Mouse (Mus musculus): ENCODE data around the gene Rgs12. TPM values are rescaled to one million over a fixed set of nuclear protein-coding genes. Genes with fewer than 3 reads are reported as not detected.
A peak's percentile ranks its signal among the peaks of the same experiment; 100 is the strongest.

The Rgs12 gene
- 42.3 and 52.9 TPM in 2 replicates for polyA plus RNA-seq (2015; fragmentation: Nextera tagmentation; extraction: Ambion mirVana)

DNA sequence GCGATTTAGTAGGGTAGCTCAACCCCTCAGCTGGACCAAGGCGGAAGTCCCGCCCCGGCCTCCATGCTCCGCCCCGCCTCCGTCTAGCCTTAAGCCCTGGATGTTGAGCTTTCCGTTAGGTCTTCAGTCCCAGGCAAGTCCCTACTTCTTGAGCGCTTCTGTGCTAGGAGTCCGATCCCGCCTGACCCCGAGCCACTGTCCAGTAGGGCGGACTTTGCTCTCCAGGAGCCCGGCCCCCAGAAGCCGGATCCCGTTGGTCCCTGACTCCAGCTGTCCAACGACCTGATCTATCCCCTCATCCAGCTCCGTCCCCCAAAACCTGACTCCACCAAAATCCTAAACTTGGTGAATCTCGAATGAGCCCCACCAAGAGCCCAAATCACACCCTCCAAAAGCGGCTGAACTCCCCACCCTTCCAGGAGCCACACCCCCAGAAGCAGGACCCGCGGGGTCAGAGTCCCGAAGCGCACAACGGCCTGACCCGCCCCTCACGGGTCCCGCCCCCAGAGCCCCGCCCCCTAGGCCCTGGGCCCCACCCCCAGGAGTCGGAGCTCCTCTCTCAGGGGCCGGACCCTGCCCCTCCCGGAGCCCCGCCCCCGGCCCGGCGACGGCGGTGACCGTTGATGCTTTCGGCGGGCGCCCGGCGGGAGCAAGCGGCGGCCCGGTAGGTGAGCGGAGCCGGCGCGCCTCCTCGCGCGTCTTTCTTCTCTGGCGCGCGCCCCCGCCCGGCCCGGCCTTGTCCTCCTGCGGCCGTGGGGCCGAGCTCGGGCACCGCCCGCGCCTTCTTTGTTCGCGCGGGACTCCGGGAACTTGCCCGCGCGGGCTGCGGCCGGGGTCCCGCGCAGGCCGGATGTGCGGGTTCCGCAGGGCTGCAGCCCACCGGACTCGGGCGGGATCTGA is at the start of gene Rgs12:
Gene Rgs12, plus strand, starts transcription at position 585 of the 900 bp plus-strand sequence.
- Histone ChIP-seq H3K4me1 (ENCODE audit: control insufficient read depth, insufficient read depth, low read length) (peaks cover 22% of the 10 kb centered on the region), H3K9ac (ENCODE audit: low read depth, low read length) (peak within 1 kb of the TSS; percentile 92), H3K27me3 (ENCODE audit: control insufficient read depth, insufficient read depth, low read depth, low read length) (no peaks in the 10 kb centered on the region), H3K4me3 (ENCODE audit: low read depth, low read length) (peak within 1 kb of the TSS; percentile 68), H3K27ac (ENCODE audit: low read length) (peak within 1 kb of the TSS; percentile 84), H3K9me3 (replicated peaks; ENCODE audit: control insufficient read depth, low read length, poor library complexity, severe bottlenecking) (no peaks in the 10 kb centered on the region), H3K4me2 (ENCODE audit: low read length) (peak within 1 kb of the TSS; percentile 83), H3K36me3 (ENCODE audit: control insufficient read depth, insufficient read depth, low read length) (no peaks in the 10 kb centered on the region)
- peak; percentile 86 for ATAC-seq
- under 1% methylated on average over 56 of the region's 84 CpGs for WGBS

DNA sequence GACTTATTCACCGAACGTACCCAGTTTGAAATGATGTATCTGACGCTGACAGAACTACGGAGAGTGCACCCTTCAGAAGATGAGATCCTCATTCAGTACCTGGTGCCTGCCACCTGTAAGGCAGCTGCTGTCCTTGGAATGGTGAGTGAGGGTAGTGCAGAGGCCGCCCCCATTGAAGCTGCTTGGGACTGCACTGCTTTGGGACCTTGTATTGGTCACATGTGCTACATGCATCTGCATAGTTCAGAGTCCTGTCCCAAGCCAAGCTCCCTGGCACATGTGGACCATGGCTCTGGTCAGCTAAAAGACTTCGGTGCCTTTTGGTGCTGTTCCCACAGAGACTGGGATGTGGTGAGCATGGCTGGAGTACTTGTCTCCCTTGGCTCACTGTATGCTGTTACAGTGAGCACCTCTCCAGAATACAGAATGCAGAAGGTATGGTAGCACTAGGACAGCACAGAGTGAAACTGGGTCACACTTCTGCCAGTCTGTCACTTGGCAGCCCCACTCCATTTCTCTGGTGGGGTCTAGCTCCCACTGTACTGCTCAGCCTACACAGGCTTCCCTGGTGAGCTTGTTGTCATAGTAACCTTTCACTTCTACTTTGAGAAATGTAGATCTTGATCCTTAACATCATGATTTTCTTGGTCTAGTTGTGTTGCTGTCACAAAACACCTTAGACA is 49.3 kb upstream of the Rgs12 start:
- Histone ChIP-seq H3K4me1 (ENCODE audit: control insufficient read depth, insufficient read depth, low read length) (no peaks in the 10 kb centered on the region), H3K4me2 (ENCODE audit: low read length) (no peak overlapping the region), H3K4me3 (ENCODE audit: low read depth, low read length) (no peak overlapping the region), H3K27ac (ENCODE audit: low read length) (no peak overlapping the region), H3K27me3 (ENCODE audit: control insufficient read depth, insufficient read depth, low read depth, low read length) (no peaks in the 10 kb centered on the region), H3K9ac (ENCODE audit: low read depth, low read length) (no peak overlapping the region), H3K9me3 (replicated peaks; ENCODE audit: control insufficient read depth, low read length, poor library complexity, severe bottlenecking) (no peaks in the 10 kb centered on the region), H3K36me3 (ENCODE audit: control insufficient read depth, insufficient read depth, low read length) (peaks cover 39% of the 10 kb centered on the region)
- ATAC-seq = no peak
- WGBS = 96% methylated on average over 6 of the region's 6 CpGs

DNA sequence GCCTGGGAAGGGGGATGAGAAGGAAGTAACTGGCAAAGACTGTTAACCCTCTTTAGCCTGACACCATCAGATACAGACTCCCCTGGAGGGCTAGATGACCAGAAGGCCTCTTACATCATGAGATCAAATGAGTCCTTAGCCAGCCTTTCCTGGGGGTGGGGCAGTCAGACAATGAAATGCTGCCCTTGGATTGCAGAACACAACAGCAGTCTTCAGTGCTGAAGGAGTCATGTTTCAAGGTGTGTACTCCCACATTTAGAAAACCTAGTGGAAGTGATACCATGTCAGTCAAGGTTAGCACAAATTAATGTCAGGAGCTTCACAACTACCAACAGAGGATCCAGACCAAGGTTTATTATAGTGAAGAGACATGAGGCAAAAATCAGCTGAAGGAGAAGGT is 46.9 kb upstream of the Rgs12 start:
- Histone ChIP-seq H3K4me3 (ENCODE audit: low read depth, low read length) (no peak overlapping the region), H3K27me3 (ENCODE audit: control insufficient read depth, insufficient read depth, low read depth, low read length) (no peaks in the 10 kb centered on the region), H3K36me3 (ENCODE audit: control insufficient read depth, insufficient read depth, low read length) (peaks cover 49% of the 10 kb centered on the region), H3K27ac (ENCODE audit: low read length) (no peak overlapping the region), H3K4me1 (ENCODE audit: control insufficient read depth, insufficient read depth, low read length) (no peaks in the 10 kb centered on the region), H3K9ac (ENCODE audit: low read depth, low read length) (no peak overlapping the region), H3K4me2 (ENCODE audit: low read length) (no peak overlapping the region), H3K9me3 (replicated peaks; ENCODE audit: control insufficient read depth, low read length, poor library complexity, severe bottlenecking) (no peaks in the 10 kb centered on the region)
- ATAC-seq = no peak

GRCm38 (mm10) chr5:34902811-34903385 is 46.3 kb upstream of the Rgs12 start:
- ATAC-seq = no peak
- H3K9ac ChIP-seq (ENCODE audit: low read depth, low read length) = no peak overlapping the region
- WGBS = 71% methylated on average over 5 of the region's 5 CpGs
- no peaks in the 10 kb centered on the region for H3K27me3 ChIP-seq (ENCODE audit: control insufficient read depth, insufficient read depth, low read depth, low read length)
- peaks cover 52% of the 10 kb centered on the region for H3K36me3 ChIP-seq (ENCODE audit: control insufficient read depth, insufficient read depth, low read length)
- no peak overlapping the region for H3K4me3 ChIP-seq (ENCODE audit: low read depth, low read length)
- no peaks in the 10 kb centered on the region for H3K4me1 ChIP-seq (ENCODE audit: control insufficient read depth, insufficient read depth, low read length)
- no peaks in the 10 kb centered on the region for H3K9me3 ChIP-seq (replicated peaks; ENCODE audit: control insufficient read depth, low read length, poor library complexity, severe bottlenecking)
- no peak overlapping the region for H3K27ac ChIP-seq (ENCODE audit: low read length)
- H3K4me2 ChIP-seq (ENCODE audit: low read length) = no peak overlapping the region

DNA sequence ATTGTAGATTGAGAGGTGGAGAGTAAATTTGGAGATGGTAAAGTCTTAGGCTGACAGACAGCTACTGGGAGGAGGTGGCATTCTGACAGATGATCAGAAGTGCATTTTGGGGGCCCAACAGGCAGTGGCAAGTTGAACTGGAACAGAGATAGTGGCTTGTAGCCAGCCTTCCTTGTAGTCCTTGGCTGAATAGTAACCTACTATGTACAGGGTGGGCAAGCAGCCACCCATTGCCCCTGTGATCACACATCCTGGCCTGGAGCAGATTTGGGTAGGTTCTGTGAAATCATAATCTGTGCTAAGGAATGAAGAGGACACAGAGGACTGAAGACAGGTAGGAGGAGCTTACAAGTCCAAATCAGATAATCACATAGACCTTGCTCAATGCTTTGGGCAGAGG is 44.8 kb upstream of the Rgs12 start:
- no peak for ATAC-seq
- H3K9ac ChIP-seq (ENCODE audit: low read depth, low read length) = no peak overlapping the region
- peaks cover 51% of the 10 kb centered on the region for H3K36me3 ChIP-seq (ENCODE audit: control insufficient read depth, insufficient read depth, low read length)
- H3K4me2 ChIP-seq (ENCODE audit: low read length) = no peak overlapping the region
- H3K4me3 ChIP-seq (ENCODE audit: low read depth, low read length) = no peak overlapping the region
- H3K4me1 ChIP-seq (ENCODE audit: control insufficient read depth, insufficient read depth, low read length) = no peaks in the 10 kb centered on the region
- H3K27ac ChIP-seq (ENCODE audit: low read length) = no peak overlapping the region
- no peaks in the 10 kb centered on the region for H3K27me3 ChIP-seq (ENCODE audit: control insufficient read depth, insufficient read depth, low read depth, low read length)
- no peaks in the 10 kb centered on the region for H3K9me3 ChIP-seq (replicated peaks; ENCODE audit: control insufficient read depth, low read length, poor library complexity, severe bottlenecking)

DNA sequence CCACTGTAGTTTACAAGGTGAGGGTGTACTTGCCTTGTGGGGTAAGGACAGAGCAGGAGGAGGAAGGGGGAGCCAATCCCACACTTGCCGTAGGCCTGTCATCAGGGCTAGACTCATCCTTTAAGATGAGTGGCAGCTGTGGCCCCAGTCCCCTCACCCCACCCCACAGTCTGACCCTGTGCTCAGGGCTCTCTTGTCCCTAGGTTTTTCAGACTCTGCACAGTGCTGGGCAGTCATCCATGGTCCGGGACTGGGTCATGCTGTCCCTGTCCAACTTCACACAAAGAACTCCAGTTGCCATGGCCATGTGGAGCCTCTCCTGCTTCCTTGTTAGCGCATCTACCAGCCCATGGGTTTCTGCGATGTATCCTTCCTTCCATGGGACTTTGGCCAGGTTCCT is 42.0 kb upstream of the Rgs12 start:
- H3K36me3 ChIP-seq (ENCODE audit: control insufficient read depth, insufficient read depth, low read length) = peaks cover 41% of the 10 kb centered on the region

DNA sequence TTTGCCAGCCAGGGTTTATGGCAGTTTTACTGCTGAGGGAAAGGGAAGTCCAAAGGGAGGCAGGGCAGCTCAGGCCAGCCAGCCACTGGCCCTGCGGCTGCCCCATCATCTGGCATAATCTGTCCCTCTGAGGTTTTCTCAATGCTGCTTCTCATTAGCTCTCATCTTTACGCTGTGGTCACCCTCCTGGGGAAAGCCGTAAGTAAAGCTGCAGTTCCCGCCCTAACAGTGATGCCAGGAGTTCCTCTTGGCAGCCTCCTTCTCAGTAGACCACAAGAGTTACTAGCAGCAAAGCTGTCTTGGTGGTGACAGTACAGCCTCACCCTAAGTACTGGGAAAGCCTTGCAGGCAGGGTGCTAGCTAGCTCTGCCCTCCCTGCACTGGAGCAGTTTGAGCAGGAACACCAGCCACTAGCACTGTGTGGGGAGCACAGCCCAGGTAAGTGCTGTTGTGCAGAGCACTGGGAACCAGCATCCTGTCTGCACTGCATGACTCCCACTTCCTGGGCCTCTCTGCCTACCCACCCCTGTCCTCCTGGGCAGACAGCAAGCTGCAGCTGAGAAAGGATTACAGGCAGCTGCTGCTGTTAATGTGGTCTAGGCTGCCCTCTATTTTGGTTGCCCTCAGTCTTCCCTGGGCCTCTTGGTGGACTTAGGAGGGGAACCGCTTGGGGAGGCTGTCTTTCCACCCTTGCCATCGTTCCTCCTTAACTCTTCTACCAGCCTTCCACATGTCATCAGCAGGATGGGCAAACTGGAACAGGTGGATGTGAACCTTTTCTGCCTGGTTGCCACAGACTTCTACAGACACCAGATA is 41.1 kb upstream of the Rgs12 start, which contains the start of gene Msantd1:
Gene Msantd1, plus strand, starts transcription at position 103 of the 816 bp plus-strand sequence.
- Histone ChIP-seq H3K27ac (ENCODE audit: low read length) (no peak within 1 kb of the TSS), H3K9ac (ENCODE audit: low read depth, low read length) (no peak within 1 kb of the TSS), H3K4me1 (ENCODE audit: control insufficient read depth, insufficient read depth, low read length) (no peaks in the 10 kb centered on the region), H3K36me3 (ENCODE audit: control insufficient read depth, insufficient read depth, low read length) (peaks cover 41% of the 10 kb centered on the region), H3K4me2 (ENCODE audit: low read length) (no peak within 1 kb of the TSS), H3K9me3 (replicated peaks; ENCODE audit: control insufficient read depth, low read length, poor library complexity, severe bottlenecking) (no peaks in the 10 kb centered on the region), H3K27me3 (ENCODE audit: control insufficient read depth, insufficient read depth, low read depth, low read length) (no peaks in the 10 kb centered on the region), H3K4me3 (ENCODE audit: low read depth, low read length) (no peak within 1 kb of the TSS)
- WGBS = 69% methylated on average over 6 of the region's 6 CpGs
- ATAC-seq = no peak

More for the DNA sequence above, 42.0 kb upstream of the Rgs12 start:
- Histone ChIP-seq H3K27ac (ENCODE audit: low read length) (no peak overlapping the region), H3K9ac (ENCODE audit: low read depth, low read length) (no peak overlapping the region), H3K4me2 (ENCODE audit: low read length) (no peak overlapping the region), H3K27me3 (ENCODE audit: control insufficient read depth, insufficient read depth, low read depth, low read length) (no peaks in the 10 kb centered on the region), H3K9me3 (replicated peaks; ENCODE audit: control insufficient read depth, low read length, poor library complexity, severe bottlenecking) (no peaks in the 10 kb centered on the region), H3K4me3 (ENCODE audit: low read depth, low read length) (no peak overlapping the region), H3K4me1 (ENCODE audit: control insufficient read depth, insufficient read depth, low read length) (no peaks in the 10 kb centered on the region)
- no peak for ATAC-seq
- 91% methylated on average over 4 of the region's 4 CpGs for WGBS

DNA sequence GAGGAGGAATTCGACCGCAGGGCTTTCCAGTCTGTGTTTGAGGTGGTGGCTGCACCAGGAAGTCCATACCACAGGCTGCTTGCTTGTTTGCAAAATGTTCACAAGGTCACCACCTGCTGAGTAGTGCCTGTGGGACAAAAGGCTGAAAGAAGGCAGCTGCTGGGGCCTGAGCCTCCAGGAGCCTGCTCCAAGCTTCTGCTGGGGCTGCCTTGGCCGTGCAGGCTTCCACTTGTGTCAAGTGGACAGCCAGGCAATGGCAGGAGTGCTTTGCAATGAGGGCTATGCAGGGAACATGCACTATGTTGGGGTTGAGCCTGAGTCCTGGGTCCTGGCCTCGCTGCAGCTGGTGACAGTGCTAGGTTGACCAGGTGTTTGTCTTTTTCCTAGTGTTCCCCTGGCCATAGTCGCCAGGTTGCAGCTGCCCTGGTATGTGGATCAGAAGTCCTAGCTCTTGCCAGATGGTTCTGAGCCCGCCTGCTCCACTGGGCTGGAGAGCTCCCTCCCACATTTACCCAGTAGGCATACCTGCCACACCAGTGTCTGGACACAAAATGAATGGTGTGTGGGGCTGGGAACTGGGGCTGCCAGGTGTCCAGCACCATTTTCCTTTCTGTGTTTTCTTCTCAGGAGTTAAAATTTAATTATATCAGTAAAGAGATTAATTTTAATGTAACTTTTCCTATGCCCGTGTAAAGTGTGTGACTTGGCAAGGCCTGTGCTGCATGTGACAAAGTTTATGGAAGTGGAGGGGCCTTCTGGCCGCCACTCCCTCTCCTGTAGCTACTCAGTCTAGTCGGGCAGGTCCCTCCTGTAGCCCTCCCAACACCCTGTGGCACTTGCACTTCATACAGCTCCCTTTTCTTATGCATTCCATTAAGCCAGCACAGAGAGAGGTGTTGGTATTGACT is 40.3 kb upstream of the Rgs12 start:
- H3K4me1 ChIP-seq (ENCODE audit: control insufficient read depth, insufficient read depth, low read length) = no peaks in the 10 kb centered on the region
- no peaks in the 10 kb centered on the region for H3K9me3 ChIP-seq (replicated peaks; ENCODE audit: control insufficient read depth, low read length, poor library complexity, severe bottlenecking)
- no peak for ATAC-seq
- no peak overlapping the region for H3K9ac ChIP-seq (ENCODE audit: low read depth, low read length)
- H3K4me2 ChIP-seq (ENCODE audit: low read length) = no peak overlapping the region
- peaks cover 41% of the 10 kb centered on the region for H3K36me3 ChIP-seq (ENCODE audit: control insufficient read depth, insufficient read depth, low read length)
- 78% methylated on average over 9 of the region's 9 CpGs for WGBS
- no peak overlapping the region for H3K4me3 ChIP-seq (ENCODE audit: low read depth, low read length)
- no peak overlapping the region for H3K27ac ChIP-seq (ENCODE audit: low read length)
- no peaks in the 10 kb centered on the region for H3K27me3 ChIP-seq (ENCODE audit: control insufficient read depth, insufficient read depth, low read depth, low read length)

All from midbrain, embryonic 16.5 days (tissue).